Mouse (Mus musculus) bone marrow macrophage, adult 2 months (primary cell): ENCODE results near the gene Ttc26. TPM values are rescaled to one million over a fixed set of nuclear protein-coding genes. Genes with fewer than 3 reads are reported as not detected.

ENCODE experiments used
- H3K27ac ChIP-seq: 2 replicates; pipeline ENCODE4 v1.5.1; 2012; ENCODE audit warnings: low read depth, low read length; ENCODE audit not compliant: insufficient read depth
- H3K4me1 ChIP-seq: 2 replicates; pipeline ENCODE4 v1.6.1; 2012; ENCODE audit warnings: low read length; ENCODE audit not compliant: control insufficient read depth, insufficient read depth
- H3K4me3 ChIP-seq: 2 replicates; pipeline ENCODE4 v1.5.1; 2012; ENCODE audit warnings: mild to moderate bottlenecking, low read length, moderate library complexity; ENCODE audit not compliant: insufficient read depth
- CTCF ChIP-seq: IDR thresholded peaks from 2 replicates; pipeline ENCODE4 v1.5.1; 2012; ENCODE audit warnings: low read depth, mild to moderate bottlenecking, low read length, moderate library complexity
- POLR2A ChIP-seq: IDR thresholded peaks from 2 replicates; pipeline ENCODE4 v1.6.1; 2012; ENCODE audit warnings: mild to moderate bottlenecking, low read depth, low read length, borderline replicate concordance
- polyA plus RNA-seq: library from polyadenylated mRNA; stranded (reverse); fragments of >200 nt; gene quantifications from 2 replicates; pipeline ENCODE4 v1.2.4, GENCODE M21; 2012; ENCODE audit not compliant: missing spikeins, insufficient read depth, insufficient read length

The Ttc26 gene
- polyA plus RNA-seq, 1 experiment: 1.7 TPM

DNA sequence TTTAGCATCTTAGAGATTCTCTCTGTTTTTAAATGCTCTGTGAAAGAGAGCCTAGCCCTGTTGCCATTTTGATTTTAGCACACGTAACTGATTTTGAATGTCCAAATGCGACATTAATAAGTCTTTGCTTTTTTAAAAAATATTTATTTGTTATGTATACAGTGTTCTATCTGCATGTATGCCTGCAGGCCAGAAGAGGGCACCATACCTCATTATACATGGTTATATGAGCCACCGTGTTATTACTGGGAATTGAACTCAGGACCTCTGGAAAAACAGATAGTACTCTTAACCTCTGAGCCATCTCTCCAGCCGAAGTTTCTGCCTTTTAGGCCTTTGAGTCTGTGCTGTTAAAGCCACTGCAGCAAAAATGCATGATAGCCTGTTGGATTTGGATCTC, 88.3 kb downstream of the Ttc26 start:
- no peak overlapping the region for H3K4me3 ChIP-seq

More for the DNA sequence above, 88.3 kb downstream of the Ttc26 start:
- no peak for TF ChIP-seq CTCF
- TF ChIP-seq POLR2A: no peak
- Histone ChIP-seq H3K4me1 (no peaks in the 10 kb centered on the region), H3K27ac (no peak overlapping the region)

Other genes starting within 250 kb of the Ttc26 start
- gene D630045J12Rik, start 127.5 kb upstream of the Ttc26 start, polyA plus RNA-seq: 0.11 and 0.20 TPM in 2 replicates
- 0.32 and 0.39 TPM in 2 replicates for gene Zc3hav1l, start 82.2 kb upstream of the Ttc26 start, polyA plus RNA-seq
- 76.7 and 83.5 TPM in 2 replicates for gene Zc3hav1, start 26.9 kb upstream of the Ttc26 start, polyA plus RNA-seq
- gene Ubn2, start 52.5 kb downstream of the Ttc26 start, polyA plus RNA-seq: 23.2 and 26.4 TPM in 2 replicates
- 11.6 and 11.7 TPM in 2 replicates for gene Fmc1, start 152.0 kb downstream of the Ttc26 start, polyA plus RNA-seq
- gene Luc7l2, start 169.9 kb downstream of the Ttc26 start, polyA plus RNA-seq: 204 and 243 TPM in 2 replicates